17 mouse cellular contexts compared by ENCODE assay signal in the genomic region with DNA sequence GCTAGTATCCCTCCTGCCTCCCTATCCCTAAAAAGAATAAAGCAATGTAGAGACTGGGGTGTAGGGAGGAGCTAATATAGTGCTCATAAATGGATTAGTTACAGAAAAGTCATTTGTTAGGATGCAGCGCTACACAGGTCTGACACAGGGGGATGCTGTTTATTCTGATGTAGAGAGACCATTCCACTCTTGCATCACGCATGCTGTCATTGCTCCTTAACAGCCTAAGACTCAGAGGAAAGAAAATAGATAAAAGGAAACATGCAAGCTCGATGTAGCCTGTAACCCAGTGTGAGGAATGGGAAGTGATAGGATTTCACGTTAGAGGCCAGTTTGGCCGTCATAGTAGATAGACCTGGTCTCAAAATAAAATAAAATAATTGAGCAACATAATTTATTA. TPM values are rescaled to one million over a fixed set of nuclear protein-coding genes. Genes with fewer than 3 reads are reported as not detected.
DNase-seq lines count a peak whose midpoint lies in the region; ATAC-seq and TF ChIP-seq lines count a peak whose summit lies in the region.
"Had no signal": no experiment of that assay in that cellular context is flagged by ENCODE, and none has a peak within 500 bp of the region (broad histone marks: within the 10 kb centered on the region; RNA-seq: fewer than 3 reads in every experiment).

No protein-coding gene starts in this region.

- intact Hi-C loops in gastrocnemius, adult 2 months (cut with DNase I) = no loop called here
- intact Hi-C loops in gastrocnemius, postnatal 36 days (cut with DNase I) = no loop called here

- H3K4me2 ChIP-seq in heart, postnatal 0 days (ENCODE audit: low read depth, low read length) = peak overlapping the region; percentile 26; the same call in 1 of the 2 replicates
- no peak overlapping the region for H3K4me2 ChIP-seq in midbrain, postnatal 0 days (ENCODE audit: low read depth, low read length, poor library complexity, severe bottlenecking)
- H3K4me2 ChIP-seq: embryonic facial prominence, embryonic 15.5 days; midbrain, embryonic 12.5 days had no signal

- no peak for TF ChIP-seq CTCF in gastrocnemius, adult 2 months (IDR thresholded peaks at IDR 0.05)
- no peak for TF ChIP-seq CTCF in heart, postnatal 0 days (IDR thresholded peaks at IDR 0.05; ENCODE audit: low read depth)
- TF ChIP-seq CTCF in midbrain, postnatal 0 days (IDR thresholded peaks at IDR 0.05) = no peak; the same call in 1 of the 2 replicates

- no peak for ATAC-seq in heart, postnatal 0 days (ENCODE audit: insufficient read depth, low read depth)
- ATAC-seq in midbrain, postnatal 0 days (ENCODE audit: low FRiP score) = peak; percentile 23; the same call in 1 of the 2 replicates
- peak; percentile 24; the same call in 1 of the 2 replicates for ATAC-seq in megakaryocyte-erythroid progenitor cell, adult 5-6 weeks (replicated peaks; ENCODE audit: low FRiP score, low TSS enrichment, poor library complexity, severe bottlenecking)
- ATAC-seq: forebrain, embryonic 14.5 days; hindbrain, postnatal 0 days; lung, postnatal 0 days had no signal

- no peaks in the 10 kb centered on the region for H3K27me3 ChIP-seq in heart, postnatal 0 days (ENCODE audit: control insufficient read depth, insufficient read depth, low read length)
- no peaks in the 10 kb centered on the region for H3K27me3 ChIP-seq in midbrain, postnatal 0 days (ENCODE audit: insufficient read depth, low read length)
- H3K27me3 ChIP-seq in midbrain, embryonic 10.5 days (ENCODE audit: low read depth, poor library complexity, severe bottlenecking) = no peaks in the 10 kb centered on the region
- H3K27me3 ChIP-seq: embryonic facial prominence, embryonic 15.5 days; midbrain, embryonic 12.5 days had no signal

- H3K9ac ChIP-seq in heart, postnatal 0 days (replicated peaks; ENCODE audit: low read depth, low read length) = no peak overlapping the region
- no peak overlapping the region for H3K9ac ChIP-seq in midbrain, postnatal 0 days (replicated peaks; ENCODE audit: low read length, poor library complexity, severe bottlenecking)
- H3K9ac ChIP-seq: embryonic facial prominence, embryonic 15.5 days; midbrain, embryonic 12.5 days had no signal

- peaks cover 4% of the 10 kb centered on the region for H3K4me1 ChIP-seq in heart, postnatal 0 days (ENCODE audit: control insufficient read depth, insufficient read depth)
- H3K4me1 ChIP-seq in midbrain, postnatal 0 days (ENCODE audit: insufficient read depth, low read length) = no peaks in the 10 kb centered on the region
- 0 out of 2 replicates have a peak, but pooled peaks cover 5% of the 10 kb centered on the region for H3K4me1 ChIP-seq in midbrain, embryonic 10.5 days

- 0 out of 2 replicates have a peak, but pooled peaks cover 4% of the 10 kb centered on the region for H3K36me3 ChIP-seq in heart, postnatal 0 days (replicated peaks; ENCODE audit: control insufficient read depth, insufficient read depth, low read length)
- H3K36me3 ChIP-seq in midbrain, postnatal 0 days (ENCODE audit: insufficient read depth, low read length) = no peaks in the 10 kb centered on the region
- H3K36me3 ChIP-seq in midbrain, embryonic 10.5 days = peaks cover 23% of the 10 kb centered on the region; the same call in 1 of the 2 replicates
- H3K36me3 ChIP-seq: embryonic facial prominence, embryonic 15.5 days; midbrain, embryonic 12.5 days had no signal

- no peak for TF ChIP-seq EP300 in heart, postnatal 0 days (IDR thresholded peaks at IDR 0.05; ENCODE audit: low read depth)

- no peaks in the 10 kb centered on the region for H3K9me3 ChIP-seq in heart, postnatal 0 days (replicated peaks; ENCODE audit: control insufficient read depth, low read length)
- H3K9me3 ChIP-seq in midbrain, postnatal 0 days (ENCODE audit: low read length) = no peaks in the 10 kb centered on the region
- no peaks in the 10 kb centered on the region for H3K9me3 ChIP-seq in midbrain, embryonic 10.5 days (replicated peaks)
- H3K9me3 ChIP-seq: embryonic facial prominence, embryonic 15.5 days; limb, embryonic 10.5 days; midbrain, embryonic 12.5 days had no signal

- no peak for DNase-seq in gastrocnemius, adult 2 months
- DNase-seq in gastrocnemius, postnatal 36 days = no peak
- no peak for DNase-seq in heart, postnatal 0 days (ENCODE audit: low spot score)
- no peak for DNase-seq in heart, adult 9 months (ENCODE audit: low spot score in 2 of 2)
- no peak for DNase-seq in midbrain, postnatal 0 days (ENCODE audit: low spot score)
- no peak for DNase-seq in midbrain, embryonic 10.5 days (ENCODE audit: low spot score)
- no peak for DNase-seq in lung, postnatal 14 days
- DNase-seq: cerebellum, adult 9-10 months; retina, postnatal 1 day; right cerebral cortex, postnatal 25 days had no signal

- H3K27ac ChIP-seq in gastrocnemius, adult 2 months = peak overlapping the region; percentile 77; the same call in 1 of the 2 replicates
- 0 out of 2 replicates have a peak overlapping the region, but pooled peaks have one; percentile 56 for H3K27ac ChIP-seq in heart, postnatal 0 days (ENCODE audit: low read depth)
- no peak overlapping the region for H3K27ac ChIP-seq in midbrain, postnatal 0 days (ENCODE audit: low read depth, low read length)
- H3K27ac ChIP-seq in midbrain, embryonic 10.5 days (replicated peaks) = no peak overlapping the region
- H3K27ac ChIP-seq: embryonic facial prominence, embryonic 15.5 days; limb, embryonic 10.5 days had no signal

- WGBS in heart, postnatal 0 days = 57% methylated on average over 5 of the region's 5 CpGs
- 65% methylated on average over 5 of the region's 5 CpGs for WGBS in midbrain, postnatal 0 days
- WGBS in midbrain, embryonic 10.5 days = 86% methylated on average over 5 of the region's 5 CpGs

- no peak overlapping the region for H3K4me3 ChIP-seq in gastrocnemius, adult 2 months
- H3K4me3 ChIP-seq in heart, postnatal 0 days (ENCODE audit: low read depth, low read length) = no peak overlapping the region
- H3K4me3 ChIP-seq in midbrain, postnatal 0 days (ENCODE audit: low read depth, low read length) = no peak overlapping the region
- no peak overlapping the region for H3K4me3 ChIP-seq in midbrain, embryonic 10.5 days
- H3K4me3 ChIP-seq: embryonic facial prominence, embryonic 15.5 days; limb, embryonic 10.5 days; midbrain, embryonic 12.5 days had no signal

RNA-seq across cellular contexts. Expression of gene Rcor1, which starts 31.9 kb away (rescaled TPM):
- total RNA-seq in gastrocnemius, adult 2 months (2021) = 1 to 10 TPM; 6.8 to 8.5 TPM
- 1 to 10 TPM; 7.1 to 7.3 TPM for total RNA-seq in gastrocnemius, postnatal 36 days (2021)
- 14.2 and 19.0 TPM in 2 replicates for total RNA-seq in heart, postnatal 0 days (2014; rRNA removed; ENCODE audit: low replicate concordance)
- 4.4 and 5.1 TPM in 2 replicates for polyA plus RNA-seq in heart, postnatal 0 days (2015; fragmentation: Nextera tagmentation; extraction: Ambion mirVana)
- 11.3 and 14.9 TPM in 2 replicates for total RNA-seq in midbrain, postnatal 0 days (2014; rRNA removed)
- 2.5 and 2.7 TPM in 2 replicates for polyA plus RNA-seq in midbrain, postnatal 0 days (2015; fragmentation: Nextera tagmentation; extraction: Ambion mirVana)
- polyA plus RNA-seq in midbrain, embryonic 10.5 days (2016; fragmentation: Nextera tagmentation; extraction: Ambion mirVana) = 5.9 and 6.0 TPM in 2 replicates
- 56.7 and 73.4 TPM in 2 replicates for total RNA-seq in megakaryocyte-erythroid progenitor cell, adult 5-6 weeks (2014; fragmentation: Nextera tagmentation)
- 44.1 and 55.3 TPM in 2 replicates for total RNA-seq in megakaryocyte-erythroid progenitor cell, adult 5-6 weeks (2017)

Comparison
In these comparisons a context has a peak if more than half of its experiments do, and no peak if none do; other contexts are left out.
1. H3K27ac ChIP-seq: peak in gastrocnemius, adult 2 months (single experiment) and heart, postnatal 0 days (single experiment); none in midbrain, postnatal 0 days (single experiment) and midbrain, embryonic 10.5 days (single experiment).